Mouse (Mus musculus): ENCODE results near the gene Mgl2. TPM values are rescaled to one million over a fixed set of nuclear protein-coding genes. Genes with fewer than 3 reads are reported as not detected.
A peak's percentile ranks its signal among the peaks of the same experiment; 100 is the strongest.
"Not testable (repeated sequence)": the region's sequence is repeated elsewhere in the genome, so short reads cannot be mapped to it uniquely, and the experiment has no call there.

The Mgl2 gene
- total RNA-seq (2021), result under 1 TPM; 0.38 to 0.49 TPM

DNA sequence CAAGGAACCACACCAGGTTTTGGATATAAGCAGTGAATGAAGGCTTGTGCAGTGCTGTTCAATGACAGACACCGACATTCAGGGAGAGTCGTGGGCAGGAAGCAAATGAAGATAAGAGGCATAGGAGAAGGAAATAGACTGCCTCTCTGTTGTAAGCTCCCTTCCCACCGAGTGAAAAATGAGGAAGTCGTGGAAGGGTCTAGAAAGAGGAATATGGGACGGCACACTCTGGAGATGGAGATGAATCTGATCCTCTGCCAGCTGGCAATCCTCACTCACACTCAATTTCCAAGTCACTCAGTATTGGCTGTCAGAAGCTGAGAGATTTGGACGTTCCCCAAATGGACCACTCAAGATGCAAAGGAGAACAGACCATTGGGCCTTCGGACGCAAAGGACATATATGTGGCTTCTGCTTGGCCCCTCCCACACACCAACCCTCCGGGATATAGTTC, at the start of gene Mgl2:
TSS of gene Mgl2 (plus strand) at position 404 of the 454 bp plus-strand sequence.
- no peak for DNase-seq (ENCODE audit: extremely low spot score in 1 of 2, low spot score in 1 of 2)

DNA sequence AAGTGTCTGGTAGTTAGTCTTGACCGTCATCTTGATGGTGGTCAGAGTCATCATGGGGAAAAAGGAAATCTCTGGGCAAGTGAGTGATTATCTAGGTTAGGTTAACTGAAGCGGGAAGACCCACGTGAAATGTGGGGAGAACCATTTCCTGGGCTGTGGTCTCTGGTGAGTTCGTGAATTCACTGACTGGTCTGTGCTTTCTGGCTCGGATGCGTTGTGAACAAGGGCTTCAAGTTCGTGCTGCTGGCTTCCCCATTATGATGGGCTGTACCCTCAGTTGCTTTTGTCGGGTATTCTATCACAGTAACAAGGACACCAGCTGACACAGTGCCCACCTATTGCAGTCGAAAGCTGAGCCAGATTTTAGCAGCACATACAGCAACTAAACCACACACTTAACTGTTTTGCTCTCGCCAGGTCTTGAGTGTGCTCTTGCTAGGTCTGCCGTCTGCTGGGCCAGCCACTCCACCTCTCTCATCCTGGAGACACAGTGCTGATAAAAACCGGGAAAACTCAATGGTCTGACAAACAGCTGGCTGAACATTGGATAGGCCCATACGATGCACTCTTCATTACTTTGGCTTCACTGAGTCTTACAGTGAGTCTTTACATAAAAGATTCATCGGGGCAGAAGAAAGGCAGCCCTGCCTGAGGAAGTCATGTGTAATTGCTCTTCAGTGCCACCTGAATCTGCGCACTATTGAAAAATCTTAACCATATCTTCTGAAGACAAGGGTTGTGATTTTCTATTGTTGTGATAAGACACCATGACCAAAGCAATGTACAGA, 49.1 kb upstream of the Mgl2 start:
- no peak for DNase-seq (ENCODE audit: extremely low spot score in 1 of 2, low spot score in 1 of 2)

DNA sequence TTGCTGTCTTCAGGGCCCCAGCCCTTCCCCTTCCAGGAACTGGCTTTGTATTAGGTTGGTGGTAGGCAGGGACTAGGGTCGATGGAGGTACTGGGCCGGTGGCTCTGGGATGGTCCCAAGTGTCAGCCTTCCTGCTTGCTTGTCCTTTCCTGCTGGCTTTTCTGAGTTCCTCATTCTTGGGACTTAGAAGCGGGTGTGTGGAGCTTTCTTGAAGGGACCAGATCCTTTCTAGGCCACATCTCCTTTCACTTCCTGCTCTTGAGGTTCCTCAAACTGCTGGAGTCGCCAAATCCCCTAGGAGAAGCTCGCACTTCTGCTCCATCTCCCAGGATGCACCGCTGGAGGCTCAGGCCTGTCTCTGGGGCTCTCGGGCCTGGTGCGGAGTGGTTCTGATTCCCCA, 45.6 kb upstream of the Mgl2 start:
- no peak for DNase-seq (ENCODE audit: extremely low spot score in 1 of 2, low spot score in 1 of 2)

- DNase-seq (ENCODE audit: extremely low spot score in 1 of 2, low spot score in 1 of 2), result no peak
Measured at GRCm38 (mm10) chr11:70091986-70092783, 37.9 kb upstream of the Mgl2 start, which contains the start of gene Asgr2. TSS of gene Asgr2 (plus strand) at chr11:70092644.

DNA sequence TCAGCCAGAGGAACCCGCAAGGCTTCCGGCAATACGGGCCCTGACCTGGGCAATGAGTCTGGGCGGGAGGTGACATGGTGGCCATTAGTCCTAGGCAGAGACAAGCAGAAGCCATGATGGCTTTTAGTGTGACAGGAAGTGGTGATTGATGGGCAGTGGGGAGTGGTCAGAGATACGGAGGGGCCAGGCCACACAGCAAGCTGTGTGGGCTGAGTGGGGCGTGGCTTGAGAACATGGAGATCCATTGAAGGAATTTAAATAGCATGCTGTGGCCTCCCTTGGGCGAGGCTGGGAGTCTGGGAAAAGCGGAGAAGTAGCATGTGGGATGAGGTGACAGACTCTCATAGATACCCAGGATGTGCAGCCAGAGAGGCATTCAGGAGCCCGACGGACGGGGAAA, 32.7 kb upstream of the Mgl2 start:
- no peak for DNase-seq (ENCODE audit: extremely low spot score in 1 of 2, low spot score in 1 of 2)

- DNase-seq (ENCODE audit: extremely low spot score in 1 of 2, low spot score in 1 of 2), result no peak
Measured at GRCm38 (mm10) chr11:70099102-70099501, 31.0 kb upstream of the Mgl2 start.

DNA sequence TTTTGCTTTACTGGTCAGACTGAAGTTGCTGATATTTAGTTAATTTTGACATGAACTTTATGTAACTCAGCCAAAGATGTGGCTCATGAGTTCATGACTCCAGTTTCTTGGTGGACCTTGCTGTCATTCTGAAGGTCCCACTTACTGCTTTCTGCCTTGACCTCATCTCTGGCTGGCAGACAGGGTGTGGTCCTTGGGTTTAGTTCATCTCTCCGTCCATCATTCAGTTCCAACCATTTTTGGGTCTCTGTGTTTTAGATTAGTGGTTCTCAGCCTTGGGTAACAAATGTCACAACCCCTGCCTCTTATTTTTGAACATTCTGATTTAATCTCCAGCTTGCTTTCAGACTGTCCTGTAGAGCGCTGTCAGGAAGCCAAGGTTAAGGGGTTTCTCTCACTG, 30.3 kb upstream of the Mgl2 start:
- DNase-seq (ENCODE audit: extremely low spot score in 1 of 2, low spot score in 1 of 2), result no peak

- DNase-seq (ENCODE audit: extremely low spot score in 1 of 2, low spot score in 1 of 2), result no peak
Measured at GRCm38 (mm10) chr11:70103701-70104315, 26.3 kb upstream of the Mgl2 start.

DNA sequence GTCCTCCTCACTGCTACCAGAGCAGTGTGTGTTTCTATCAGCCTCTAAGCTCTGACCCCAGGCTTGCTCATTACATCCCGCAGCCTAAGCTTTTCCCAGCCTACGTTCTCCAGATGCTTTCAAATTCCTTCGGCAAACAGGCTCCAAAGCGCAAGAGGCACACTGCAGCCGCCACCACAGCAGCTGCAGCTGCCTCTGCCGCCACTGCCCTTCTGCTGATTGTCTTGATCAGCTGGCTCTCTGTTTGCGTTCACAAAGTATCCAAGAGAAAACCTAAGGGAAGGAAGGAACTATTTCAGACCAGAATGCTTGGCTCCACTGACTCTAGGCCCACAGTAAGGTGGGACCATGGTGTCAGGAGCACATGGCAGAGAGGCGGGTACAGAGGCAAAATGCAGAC, 23.0 kb upstream of the Mgl2 start:
- no peak for DNase-seq (ENCODE audit: extremely low spot score in 1 of 2, low spot score in 1 of 2)

DNA sequence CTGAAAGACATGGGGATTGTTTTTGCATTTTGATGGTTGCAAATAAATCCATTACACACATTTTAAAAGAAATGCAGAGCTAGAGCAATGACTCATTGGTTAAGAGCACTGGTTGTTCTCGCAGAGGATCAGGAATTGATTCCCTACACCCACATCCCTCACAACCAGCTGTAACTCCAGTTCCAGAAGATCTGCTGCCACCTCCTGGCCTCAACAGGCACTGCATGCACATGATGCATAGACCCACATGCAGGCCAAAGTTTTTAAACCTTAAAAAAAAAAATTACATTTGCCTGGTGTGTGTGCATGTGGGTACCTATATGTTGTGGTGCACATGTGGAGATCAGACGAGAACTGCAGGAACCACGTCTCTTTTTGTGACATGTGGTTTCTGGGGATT, 20.0 kb upstream of the Mgl2 start:
- DNase-seq (ENCODE audit: extremely low spot score in 1 of 2, low spot score in 1 of 2), result peak in 1 of 2 experiments; percentile 34

DNA sequence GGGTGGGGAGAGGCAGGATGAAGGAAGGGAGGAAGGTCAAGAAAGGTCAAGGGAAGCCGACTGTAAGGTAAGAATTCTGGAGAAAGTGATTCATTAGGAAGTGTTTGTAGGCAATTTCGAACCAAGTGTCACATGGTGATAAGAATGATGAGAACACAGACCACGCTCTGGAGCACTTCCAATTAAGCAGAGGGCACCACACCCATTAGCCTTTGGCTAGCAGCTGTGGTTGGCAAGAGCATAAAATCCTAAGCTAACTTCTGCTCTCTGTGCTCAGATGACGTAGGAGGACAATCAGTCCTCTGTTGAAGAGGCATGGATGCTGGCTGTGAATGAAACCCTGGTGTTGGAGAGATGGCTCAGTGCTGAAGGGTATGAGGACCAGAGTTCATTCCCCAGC, 15.6 kb upstream of the Mgl2 start:
- DNase-seq (ENCODE audit: extremely low spot score in 1 of 2, low spot score in 1 of 2), result no peak

DNA sequence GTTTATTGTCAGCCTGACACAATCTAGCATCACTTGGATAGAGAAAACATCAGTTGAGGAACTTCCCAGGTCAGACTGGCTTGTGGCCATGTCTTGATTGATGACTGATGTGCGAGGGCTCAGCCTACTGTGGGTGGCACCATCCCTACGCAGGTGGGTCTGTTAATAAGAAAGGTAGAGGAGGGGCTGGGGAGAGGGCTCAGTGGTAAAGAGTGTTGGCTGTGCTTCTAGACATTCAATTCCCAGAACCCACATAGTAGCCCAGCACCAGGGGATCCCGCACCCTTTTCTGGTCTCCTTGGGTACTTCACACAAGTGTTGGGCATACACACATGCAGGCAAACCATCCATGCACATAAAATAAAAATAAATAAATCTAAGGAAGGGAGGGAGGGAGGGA, 14.2 kb upstream of the Mgl2 start:
- no peak for DNase-seq (ENCODE audit: extremely low spot score in 1 of 2, low spot score in 1 of 2)

- DNase-seq (ENCODE audit: extremely low spot score in 1 of 2, low spot score in 1 of 2), result not testable (repeated sequence)
Measured at GRCm38 (mm10) chr11:70135001-70135400, 4.9 kb downstream of the Mgl2 start.

GRCm38 (mm10) chr11:70135925-70136324, 5.8 kb downstream of the Mgl2 start:
- DNase-seq (ENCODE audit: extremely low spot score in 1 of 2, low spot score in 1 of 2), result not testable (repeated sequence)

DNA sequence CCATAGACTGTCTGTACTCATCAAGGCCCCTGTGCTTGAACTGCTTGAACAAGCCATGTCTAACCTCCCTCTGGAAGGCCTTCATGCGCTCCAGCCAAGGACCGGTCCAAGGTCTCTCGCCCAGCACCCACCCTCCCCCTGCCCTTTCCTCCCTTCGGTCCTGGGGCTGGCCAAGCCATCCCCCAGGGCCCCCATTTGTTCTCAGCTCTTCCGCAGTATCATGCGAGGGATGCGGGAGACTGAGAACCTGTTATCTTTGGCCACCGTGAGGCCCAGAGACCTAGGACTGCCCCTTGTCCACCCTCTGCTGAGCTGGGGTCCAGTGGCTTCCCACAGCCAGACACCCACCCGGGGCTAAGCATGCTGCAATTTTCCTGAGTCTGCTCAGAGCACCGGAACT, 9.0 kb downstream of the Mgl2 start:
- no peak for DNase-seq (ENCODE audit: extremely low spot score in 1 of 2, low spot score in 1 of 2)

DNA sequence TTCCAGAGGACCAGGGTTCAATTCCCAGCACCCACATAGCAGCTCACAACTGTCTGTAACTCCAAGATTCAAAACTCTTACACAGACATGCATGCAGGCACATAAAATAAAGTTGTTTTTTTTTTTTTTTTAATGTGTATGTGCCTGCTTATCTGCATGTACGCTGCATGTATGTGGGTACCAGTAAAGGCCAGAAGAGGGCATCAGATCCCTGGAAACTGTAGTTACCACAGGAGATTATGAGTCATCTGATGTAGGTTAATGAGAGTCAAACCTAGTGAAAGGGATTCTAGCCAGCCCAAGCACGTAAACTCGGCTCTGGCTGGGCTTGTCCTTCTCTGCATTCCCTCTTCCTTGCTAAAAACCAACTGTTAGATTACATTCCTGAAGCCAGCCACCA, 20.9 kb downstream of the Mgl2 start:
- no peak for DNase-seq (ENCODE audit: extremely low spot score in 1 of 2, low spot score in 1 of 2)

- DNase-seq (ENCODE audit: extremely low spot score in 1 of 2, low spot score in 1 of 2), result not testable (repeated sequence)
Measured at GRCm38 (mm10) chr11:70155897-70156296, 25.8 kb downstream of the Mgl2 start, which contains the start of gene Clec10a. TSS of gene Clec10a (plus strand) at chr11:70156197.

GRCm38 (mm10) chr11:70162336-70162735, 32.2 kb downstream of the Mgl2 start:
- no peak for DNase-seq (ENCODE audit: extremely low spot score in 1 of 2, low spot score in 1 of 2)

DNA sequence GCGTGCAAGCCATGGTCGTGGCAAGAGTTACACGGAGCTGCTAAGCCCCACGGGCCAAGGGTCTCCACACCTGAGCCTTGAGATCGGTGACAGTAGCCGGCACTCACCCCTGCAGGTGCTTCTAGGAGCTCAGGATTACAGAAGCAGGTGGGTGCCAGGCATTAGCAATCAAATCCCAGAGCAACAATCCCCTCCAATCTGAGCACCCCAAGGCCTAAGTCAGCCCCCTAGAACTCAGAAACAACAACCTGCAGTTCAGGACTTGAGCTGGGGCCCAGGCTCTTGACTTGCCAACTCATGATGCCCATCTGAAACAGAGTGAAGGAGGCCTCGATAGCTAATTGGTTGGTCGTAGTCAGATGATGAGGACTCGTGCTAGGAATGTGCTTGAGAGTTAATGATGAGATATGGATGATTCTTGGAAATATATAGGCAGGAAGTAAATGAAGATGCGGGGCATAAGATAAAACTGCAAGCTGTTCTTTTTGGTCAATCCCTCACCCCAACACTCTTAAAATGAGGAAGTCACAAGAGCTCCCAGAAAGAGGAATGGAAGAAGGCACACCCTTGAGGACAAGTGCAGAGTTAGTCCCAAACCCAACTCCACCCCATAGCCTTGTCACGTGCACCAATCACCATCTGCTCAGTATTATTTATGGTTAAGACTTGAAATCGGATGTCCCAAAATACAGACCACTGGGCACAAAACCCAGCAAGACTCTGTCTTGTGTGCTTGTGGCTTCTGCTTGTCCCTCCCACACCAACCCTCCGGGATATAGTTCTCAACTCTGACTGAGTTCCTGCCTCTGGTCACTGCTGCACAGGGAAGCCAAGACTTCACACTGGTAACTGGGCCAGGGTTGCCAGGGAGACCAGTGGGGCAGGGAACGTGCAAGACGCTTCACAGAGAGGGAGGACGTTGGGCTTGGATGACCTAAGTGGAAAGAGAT, 36.1 kb downstream of the Mgl2 start:
- DNase-seq (ENCODE audit: extremely low spot score in 1 of 2, low spot score in 1 of 2), result no peak

DNA sequence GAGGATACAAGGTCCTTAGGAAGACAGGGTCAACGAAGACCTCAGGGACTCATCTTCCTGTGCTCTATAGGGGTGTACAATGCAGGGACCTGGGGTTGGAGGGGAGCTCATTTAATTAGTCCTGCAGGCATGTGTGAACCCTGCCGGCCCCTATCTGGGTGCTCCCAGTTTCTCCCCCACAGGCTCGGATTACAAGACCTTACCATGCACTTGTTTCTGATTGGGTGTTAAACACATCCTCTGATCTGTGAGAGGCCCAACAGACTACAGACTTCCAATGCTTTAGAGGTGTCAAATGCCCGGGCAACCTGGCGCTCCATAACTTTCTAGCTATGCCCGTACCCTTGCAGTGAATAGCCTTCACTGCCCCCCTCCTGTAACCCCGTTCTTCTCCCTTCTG, 38.0 kb downstream of the Mgl2 start:
- DNase-seq (ENCODE audit: extremely low spot score in 1 of 2, low spot score in 1 of 2), result no peak
